Mouse (Mus musculus) natural killer cell, adult 2 months (primary cell): Measurements from ENCODE around the gene Nbl1.

Experiments used
- DNase-seq, 2 experiments: peaks; one replicate each; pipeline ENCODE4 v3.0.0; 2022; ENCODE audit warnings: low spot score in 2 of 2

Gene Nbl1

GRCm38 (mm10) chr4:139064831-139065230 lies 28.0 kb downstream of the Nbl1 start:
- no peak for DNase-seq

GRCm38 (mm10) chr4:139059569-139059968 lies 33.2 kb downstream of the Nbl1 start:
- DNase-seq = no peak

GRCm38 (mm10) chr4:139058029-139058428 lies 34.8 kb downstream of the Nbl1 start:
- no peak for DNase-seq

GRCm38 (mm10) chr4:139057291-139057690 lies 35.5 kb downstream of the Nbl1 start:
- DNase-seq = no peak

- no peak for DNase-seq
Measured at GRCm38 (mm10) chr4:139055744-139056143, 37.0 kb downstream of the Nbl1 start.

GRCm38 (mm10) chr4:139055336-139055735 lies 37.5 kb downstream of the Nbl1 start:
- DNase-seq = no peak

GRCm38 (mm10) chr4:139054300-139054923 lies 38.4 kb downstream of the Nbl1 start:
- no peak for DNase-seq

GRCm38 (mm10) chr4:139053391-139053790 lies 39.4 kb downstream of the Nbl1 start:
- no peak for DNase-seq

GRCm38 (mm10) chr4:139052796-139053195 lies 40.0 kb downstream of the Nbl1 start:
- DNase-seq = no peak

GRCm38 (mm10) chr4:139048518-139048917 lies 44.3 kb downstream of the Nbl1 start:
- DNase-seq = no peak

- DNase-seq = no peak
Measured at GRCm38 (mm10) chr4:139046354-139046753, 46.4 kb downstream of the Nbl1 start.

- no peak for DNase-seq
Measured at GRCm38 (mm10) chr4:139044566-139044965, 48.2 kb downstream of the Nbl1 start.

GRCm38 (mm10) chr4:139043600-139043999 lies 49.2 kb downstream of the Nbl1 start:
- no peak for DNase-seq

- DNase-seq = no peak
Measured at GRCm38 (mm10) chr4:139042611-139043010, 50.2 kb downstream of the Nbl1 start.

- no peak for DNase-seq
Measured at GRCm38 (mm10) chr4:139040084-139040839, 52.5 kb downstream of the Nbl1 start.

- DNase-seq = no peak
Measured at GRCm38 (mm10) chr4:139037795-139038607, 54.8 kb downstream of the Nbl1 start.

- no peak for DNase-seq
Measured at GRCm38 (mm10) chr4:139035799-139036198, 57.0 kb downstream of the Nbl1 start.

GRCm38 (mm10) chr4:139034942-139035341 lies 57.9 kb downstream of the Nbl1 start:
- no peak for DNase-seq

- no peak for DNase-seq
Measured at GRCm38 (mm10) chr4:139034540-139034939, 58.3 kb downstream of the Nbl1 start.

GRCm38 (mm10) chr4:139034010-139034367 lies 58.8 kb downstream of the Nbl1 start:
- no peak for DNase-seq

GRCm38 (mm10) chr4:139033263-139034009 lies 59.4 kb downstream of the Nbl1 start:
- DNase-seq = no peak

- DNase-seq = no peak
Measured at GRCm38 (mm10) chr4:139032521-139032920, 60.3 kb downstream of the Nbl1 start.
